In the genomic region with DNA sequence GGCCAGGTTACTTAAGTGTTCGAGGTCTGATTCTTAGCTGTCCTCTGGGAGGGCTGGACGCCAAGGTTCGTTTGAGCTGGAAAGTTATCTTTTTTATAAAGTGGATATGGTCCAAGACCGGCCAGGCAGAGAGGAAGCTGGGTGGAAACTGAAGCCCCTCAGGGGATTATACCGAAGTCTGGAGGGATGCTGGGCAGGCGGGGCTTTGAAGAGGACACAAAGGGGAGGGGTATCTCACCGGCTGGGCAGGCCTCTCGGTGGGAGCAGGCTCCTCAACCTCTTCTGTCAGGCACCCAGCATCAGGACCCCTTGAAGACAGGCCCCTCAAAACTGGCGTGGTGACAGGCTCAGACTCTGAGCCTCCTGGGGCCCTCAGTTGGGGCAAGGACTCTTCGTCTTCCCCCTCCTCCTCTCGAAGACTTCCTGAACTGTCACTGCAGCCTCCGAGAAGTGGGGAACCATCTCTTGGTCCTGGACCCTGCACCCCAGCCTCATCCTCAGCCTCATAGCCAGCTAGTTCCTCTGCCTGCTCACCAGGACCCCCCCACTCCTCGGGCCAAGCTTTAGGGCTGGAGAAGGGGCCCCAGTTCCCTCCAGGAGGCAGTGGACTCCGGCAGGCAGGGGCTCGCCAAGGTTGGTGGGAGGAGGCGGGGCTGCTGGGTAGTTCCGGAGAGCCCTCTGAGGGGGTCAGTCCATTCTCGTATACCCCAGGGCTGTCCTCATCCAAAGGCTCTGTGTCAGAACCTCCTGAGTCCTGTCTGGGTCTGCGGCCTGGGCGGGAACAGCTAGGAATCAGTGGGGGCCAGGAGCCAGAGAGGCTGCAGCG, we compare ENCODE assay signal across 10 mouse cellular contexts. TPM values are rescaled to one million over a fixed set of nuclear protein-coding genes. Genes with fewer than 3 reads are reported as not detected.
DNase-seq lines count a peak whose midpoint lies in the region; ATAC-seq lines count a peak whose summit lies in the region.
"Had no signal": no experiment of that assay in that cellular context is flagged by ENCODE, and none has a peak within 500 bp of the region (broad histone marks: within the 10 kb centered on the region; RNA-seq: fewer than 3 reads in every experiment).

No protein-coding gene starts in this region.

- H3K4me1 ChIP-seq in intestine, embryonic 14.5 days (replicated peaks; ENCODE audit: control insufficient read depth, insufficient read depth, low read length), result peaks cover 32% of the 10 kb centered on the region
- peaks cover 39% of the 10 kb centered on the region for H3K4me1 ChIP-seq in intestine, embryonic 16.5 days (ENCODE audit: control insufficient read depth, insufficient read depth, low read length)
- peaks cover 41% of the 10 kb centered on the region for H3K4me1 ChIP-seq in embryonic facial prominence, embryonic 15.5 days
- peaks cover 36% of the 10 kb centered on the region for H3K4me1 ChIP-seq in limb, embryonic 13.5 days

- no peak for ATAC-seq in intestine, embryonic 14.5 days (replicated peaks; ENCODE audit: low FRiP score, low TSS enrichment, low read depth)
- no peak for ATAC-seq in intestine, embryonic 16.5 days
- no peak for ATAC-seq in embryonic facial prominence, embryonic 15.5 days (ENCODE audit: insufficient number of reproducible peaks, low FRiP score, low TSS enrichment, low read depth)
- ATAC-seq in limb, embryonic 13.5 days (ENCODE audit: low FRiP score, low read depth), result no peak; the same call in 1 of the 2 replicates

- peaks cover 33% of the 10 kb centered on the region for H3K27me3 ChIP-seq in intestine, embryonic 14.5 days (replicated peaks; ENCODE audit: control insufficient read depth, insufficient read depth, low read length)
- H3K27me3 ChIP-seq in intestine, embryonic 16.5 days (replicated peaks; ENCODE audit: control insufficient read depth, insufficient read depth, low read length), result peaks cover 18% of the 10 kb centered on the region
- H3K27me3 ChIP-seq in embryonic facial prominence, embryonic 15.5 days, result peaks cover 31% of the 10 kb centered on the region
- peaks cover 67% of the 10 kb centered on the region for H3K27me3 ChIP-seq in limb, embryonic 13.5 days

- H3K36me3 ChIP-seq in intestine, embryonic 14.5 days (ENCODE audit: control insufficient read depth, insufficient read depth, low read length), result no peaks in the 10 kb centered on the region
- H3K36me3 ChIP-seq in intestine, embryonic 16.5 days (ENCODE audit: control insufficient read depth, insufficient read depth, low read length), result no peaks in the 10 kb centered on the region
- H3K36me3 ChIP-seq in embryonic facial prominence, embryonic 15.5 days, result no peaks in the 10 kb centered on the region
- no peaks in the 10 kb centered on the region for H3K36me3 ChIP-seq in limb, embryonic 13.5 days

- no peak overlapping the region for H3K4me3 ChIP-seq in intestine, embryonic 14.5 days (ENCODE audit: low read depth, low read length)
- no peak overlapping the region for H3K4me3 ChIP-seq in intestine, embryonic 16.5 days (ENCODE audit: low read length)
- no peak overlapping the region for H3K4me3 ChIP-seq in embryonic facial prominence, embryonic 15.5 days (replicated peaks)
- no peak overlapping the region for H3K4me3 ChIP-seq in limb, embryonic 13.5 days

- peak overlapping the region; percentile 13 for H3K4me2 ChIP-seq in intestine, embryonic 14.5 days (ENCODE audit: low read length)
- H3K4me2 ChIP-seq in intestine, embryonic 16.5 days (ENCODE audit: low read depth, low read length), result no peak overlapping the region
- 0 out of 2 replicates have a peak overlapping the region, but pooled peaks have one; percentile 1 for H3K4me2 ChIP-seq in embryonic facial prominence, embryonic 15.5 days (replicated peaks)
- H3K4me2 ChIP-seq in limb, embryonic 13.5 days (replicated peaks), result peak overlapping the region; percentile 30

- H3K9me3 ChIP-seq in intestine, embryonic 14.5 days (ENCODE audit: control insufficient read depth, low read length), result no peaks in the 10 kb centered on the region
- no peaks in the 10 kb centered on the region for H3K9me3 ChIP-seq in intestine, embryonic 16.5 days (ENCODE audit: control insufficient read depth, low read length)
- no peaks in the 10 kb centered on the region for H3K9me3 ChIP-seq in embryonic facial prominence, embryonic 15.5 days (replicated peaks)
- no peaks in the 10 kb centered on the region for H3K9me3 ChIP-seq in limb, embryonic 13.5 days

- H3K27ac ChIP-seq in intestine, embryonic 14.5 days (ENCODE audit: low read depth), result no peak overlapping the region
- H3K27ac ChIP-seq in intestine, embryonic 16.5 days (ENCODE audit: low read length), result no peak overlapping the region
- H3K27ac ChIP-seq in embryonic facial prominence, embryonic 15.5 days (replicated peaks), result no peak overlapping the region
- H3K27ac ChIP-seq in limb, embryonic 13.5 days, result no peak overlapping the region

- no peak overlapping the region for H3K9ac ChIP-seq in intestine, embryonic 14.5 days (ENCODE audit: low read length)
- no peak overlapping the region for H3K9ac ChIP-seq in intestine, embryonic 16.5 days (ENCODE audit: low read depth, low read length)
- no peak overlapping the region for H3K9ac ChIP-seq in embryonic facial prominence, embryonic 15.5 days
- 0 out of 2 replicates have a peak overlapping the region, but pooled peaks have one; percentile 4 for H3K9ac ChIP-seq in limb, embryonic 13.5 days

- WGBS in intestine, embryonic 14.5 days, result 17% methylated on average over 21 of the region's 21 CpGs
- 18% methylated on average over 21 of the region's 21 CpGs for WGBS in intestine, embryonic 16.5 days
- WGBS in embryonic facial prominence, embryonic 15.5 days, result 10% methylated on average over 21 of the region's 21 CpGs
- 9% methylated on average over 21 of the region's 21 CpGs for WGBS in limb, embryonic 13.5 days

- DNase-seq in intestine, embryonic 14.5 days (ENCODE audit: low spot score), result no peak
- peak; percentile 10 for DNase-seq in NIH3T3 (ENCODE audit: low read depth)
- no peak for DNase-seq in urinary bladder, adult 18-20 months (ENCODE audit: low spot score in 2 of 2)
- no peak for DNase-seq in urinary bladder, adult 2 months (ENCODE audit: low spot score)
- DNase-seq in left cerebral cortex, adult 18-20 months (ENCODE audit: low spot score in 2 of 2), result no peak
- DNase-seq: adrenal gland, postnatal 25 days; heart, postnatal 14 days had no signal

RNA-seq across cellular contexts. Expression of a gene that starts 2.9 kb away (rescaled TPM):
- polyA plus RNA-seq in intestine, embryonic 14.5 days (2014; fragmentation: Nextera tagmentation; extraction: Ambion mirVana), result 44.7 and 49.8 TPM in 2 replicates
- polyA plus RNA-seq in intestine, embryonic 16.5 days (2015; fragmentation: Nextera tagmentation; extraction: Ambion mirVana), result 106 and 120 TPM in 2 replicates
- 25.5 and 29.1 TPM in 2 replicates for polyA plus RNA-seq in embryonic facial prominence, embryonic 15.5 days (2015; fragmentation: Nextera tagmentation; extraction: Ambion mirVana)
- 13.1 and 13.7 TPM in 2 replicates for polyA plus RNA-seq in limb, embryonic 13.5 days (2015; fragmentation: Nextera tagmentation; extraction: Ambion mirVana)
- polyA plus RNA-seq in urinary bladder, adult 2 months (2012; rRNA removed), result 22.5 and 26.6 TPM in 2 replicates
- 10 to 100 TPM in 1 of 2 experiments, 1 to 10 TPM in 1; 9.5 to 10.2 TPM for total RNA-seq in left cerebral cortex, adult 18-20 months (2021)

RNA-seq across cellular contexts. Expression of a gene that starts 7.5 kb away (rescaled TPM):
- polyA plus RNA-seq in intestine, embryonic 14.5 days (2014; fragmentation: Nextera tagmentation; extraction: Ambion mirVana), result 1.7 and 2.0 TPM in 2 replicates
- 0.82 and 1.2 TPM in 2 replicates for polyA plus RNA-seq in intestine, embryonic 16.5 days (2015; fragmentation: Nextera tagmentation; extraction: Ambion mirVana)
- 3.0 and 3.6 TPM in 2 replicates for polyA plus RNA-seq in embryonic facial prominence, embryonic 15.5 days (2015; fragmentation: Nextera tagmentation; extraction: Ambion mirVana)
- 1.9 and 2.2 TPM in 2 replicates for polyA plus RNA-seq in limb, embryonic 13.5 days (2015; fragmentation: Nextera tagmentation; extraction: Ambion mirVana)
- 2.4 and 2.8 TPM in 2 replicates for polyA plus RNA-seq in urinary bladder, adult 2 months (2012; rRNA removed)
- 100 to 1,000 TPM; 279 to 305 TPM for total RNA-seq in left cerebral cortex, adult 18-20 months (2021)

RNA-seq across cellular contexts. Expression of a gene that starts 14.7 kb away (rescaled TPM):
- polyA plus RNA-seq in intestine, embryonic 14.5 days (2014; fragmentation: Nextera tagmentation; extraction: Ambion mirVana), result 20.8 and 24.0 TPM in 2 replicates
- polyA plus RNA-seq in intestine, embryonic 16.5 days (2015; fragmentation: Nextera tagmentation; extraction: Ambion mirVana), result 17.9 and 20.7 TPM in 2 replicates
- polyA plus RNA-seq in embryonic facial prominence, embryonic 15.5 days (2015; fragmentation: Nextera tagmentation; extraction: Ambion mirVana), result 21.5 and 22.4 TPM in 2 replicates
- polyA plus RNA-seq in limb, embryonic 13.5 days (2015; fragmentation: Nextera tagmentation; extraction: Ambion mirVana), result 22.9 and 24.5 TPM in 2 replicates
- polyA plus RNA-seq in urinary bladder, adult 2 months (2012; rRNA removed), result 6.6 and 11.6 TPM in 2 replicates
- 10 to 100 TPM; 22.9 to 23.1 TPM for total RNA-seq in left cerebral cortex, adult 18-20 months (2021)

RNA-seq across cellular contexts. Expression of a gene that starts 17.1 kb away (rescaled TPM):
- polyA plus RNA-seq in intestine, embryonic 14.5 days (2014; fragmentation: Nextera tagmentation; extraction: Ambion mirVana), result 5.0 and 5.4 TPM in 2 replicates
- polyA plus RNA-seq in intestine, embryonic 16.5 days (2015; fragmentation: Nextera tagmentation; extraction: Ambion mirVana), result 2.7 and 3.0 TPM in 2 replicates
- polyA plus RNA-seq in embryonic facial prominence, embryonic 15.5 days (2015; fragmentation: Nextera tagmentation; extraction: Ambion mirVana), result 4.2 and 5.0 TPM in 2 replicates
- polyA plus RNA-seq in limb, embryonic 13.5 days (2015; fragmentation: Nextera tagmentation; extraction: Ambion mirVana), result 5.6 and 6.2 TPM in 2 replicates
- polyA plus RNA-seq in urinary bladder, adult 2 months (2012; rRNA removed), result 0.66 and 2.0 TPM in 2 replicates
- total RNA-seq in left cerebral cortex, adult 18-20 months (2021), result 10 to 100 TPM; 41.8 to 44.5 TPM
